6 mouse cellular contexts compared by ENCODE assay signal in the genomic region with DNA sequence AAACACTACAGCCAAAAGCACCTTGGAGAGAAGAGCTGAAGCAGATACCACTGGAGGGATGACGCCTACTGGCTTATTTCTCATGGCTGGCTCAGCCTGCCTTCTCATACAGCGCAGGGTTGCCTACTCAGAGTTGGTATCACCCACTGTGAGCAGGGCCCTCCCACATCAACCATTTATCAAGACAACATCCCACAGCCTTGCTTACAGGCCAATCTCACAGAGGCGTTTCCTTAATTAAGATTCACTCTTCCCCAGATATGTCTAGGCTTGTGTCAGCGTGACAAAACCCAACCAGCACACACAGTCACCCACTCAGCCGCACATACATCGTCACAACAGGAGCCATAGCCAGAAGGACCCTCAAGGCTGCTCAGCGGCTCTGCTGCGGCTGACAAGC.
"Had no signal": no experiment of that assay in that cellular context is flagged by ENCODE, and none has a peak within 500 bp of the region (broad histone marks: within the 10 kb centered on the region; RNA-seq: fewer than 3 reads in every experiment).

No protein-coding gene starts in this region.

- DNase-seq: kidney, adult 2 months; kidney, postnatal 36 days; lung, adult 18-20 months; thymus, postnatal 36 days had no signal

- ATAC-seq: intestine, embryonic 16.5 days; midbrain, embryonic 15.5 days had no signal
